Mouse (Mus musculus): ENCODE measurements around the gene Grk5. TPM values are rescaled to one million over a fixed set of nuclear protein-coding genes. Genes with fewer than 3 reads are reported as not detected.

Grk5 gene
- polyA plus RNA-seq, 1 experiment from 2014 or later = 0.72 TPM

GRCm38 (mm10) chr19:60935001-60935400, 45.5 kb downstream of the Grk5 start:
- H3K9ac ChIP-seq (ENCODE audit: low read depth, low read length) = no peak overlapping the region
- no peak overlapping the region for H3K27ac ChIP-seq (ENCODE audit: low read length)
- H3K4me1 ChIP-seq (ENCODE audit: control insufficient read depth, low read depth, low read length) = no peaks in the 10 kb centered on the region
- no peak overlapping the region for H3K4me3 ChIP-seq (ENCODE audit: low read depth, low read length)
- H3K36me3 ChIP-seq (ENCODE audit: control insufficient read depth, insufficient read depth) = no peaks in the 10 kb centered on the region
- H3K4me2 ChIP-seq (ENCODE audit: low read depth, low read length) = no peak overlapping the region
- no peaks in the 10 kb centered on the region for H3K27me3 ChIP-seq (ENCODE audit: control insufficient read depth, insufficient read depth, low read depth, low read length)
- H3K9me3 ChIP-seq (replicated peaks; ENCODE audit: control insufficient read depth, low read length) = no peaks in the 10 kb centered on the region
- ATAC-seq (ENCODE audit: low read depth) = no peak

GRCm38 (mm10) chr19:60939954-60940379, 50.4 kb downstream of the Grk5 start:
- Histone ChIP-seq H3K9ac (ENCODE audit: low read depth, low read length) (no peak overlapping the region), H3K9me3 (replicated peaks; ENCODE audit: control insufficient read depth, low read length) (no peaks in the 10 kb centered on the region), H3K4me3 (ENCODE audit: low read depth, low read length) (no peak overlapping the region), H3K27ac (ENCODE audit: low read length) (no peak overlapping the region), H3K4me1 (ENCODE audit: control insufficient read depth, low read depth, low read length) (no peaks in the 10 kb centered on the region), H3K36me3 (ENCODE audit: control insufficient read depth, insufficient read depth) (no peaks in the 10 kb centered on the region), H3K27me3 (ENCODE audit: control insufficient read depth, insufficient read depth, low read depth, low read length) (no peaks in the 10 kb centered on the region), H3K4me2 (ENCODE audit: low read depth, low read length) (no peak overlapping the region)
- no peak for ATAC-seq (ENCODE audit: low read depth)
- 19% methylated on average over 1 of the region's 1 CpGs for WGBS (ENCODE audit: insufficient replicate concordance)

GRCm38 (mm10) chr19:60940866-60941265, 51.3 kb downstream of the Grk5 start:
- no peak overlapping the region for H3K4me3 ChIP-seq (ENCODE audit: low read depth, low read length)
- H3K27ac ChIP-seq (ENCODE audit: low read length) = no peak overlapping the region
- ATAC-seq (ENCODE audit: low read depth) = no peak
- H3K4me1 ChIP-seq (ENCODE audit: control insufficient read depth, low read depth, low read length) = no peaks in the 10 kb centered on the region
- H3K9me3 ChIP-seq (replicated peaks; ENCODE audit: control insufficient read depth, low read length) = no peaks in the 10 kb centered on the region
- no peak overlapping the region for H3K9ac ChIP-seq (ENCODE audit: low read depth, low read length)
- no peaks in the 10 kb centered on the region for H3K36me3 ChIP-seq (ENCODE audit: control insufficient read depth, insufficient read depth)
- H3K27me3 ChIP-seq (ENCODE audit: control insufficient read depth, insufficient read depth, low read depth, low read length) = no peaks in the 10 kb centered on the region
- WGBS (ENCODE audit: insufficient replicate concordance) = 64% methylated on average over 1 of the region's 1 CpGs
- no peak overlapping the region for H3K4me2 ChIP-seq (ENCODE audit: low read depth, low read length)

GRCm38 (mm10) chr19:60945801-60946311, 56.3 kb downstream of the Grk5 start:
- H3K4me2 ChIP-seq (ENCODE audit: low read depth, low read length) = no peak overlapping the region
- no peaks in the 10 kb centered on the region for H3K4me1 ChIP-seq (ENCODE audit: control insufficient read depth, low read depth, low read length)
- ATAC-seq (ENCODE audit: low read depth) = peak; percentile 66
- H3K36me3 ChIP-seq (ENCODE audit: control insufficient read depth, insufficient read depth) = no peaks in the 10 kb centered on the region
- no peak overlapping the region for H3K9ac ChIP-seq (ENCODE audit: low read depth, low read length)
- no peak overlapping the region; the same call in 1 of the 2 replicates for H3K27ac ChIP-seq (ENCODE audit: low read length)
- H3K9me3 ChIP-seq (replicated peaks; ENCODE audit: control insufficient read depth, low read length) = no peaks in the 10 kb centered on the region
- no peak overlapping the region for H3K4me3 ChIP-seq (ENCODE audit: low read depth, low read length)
- no peaks in the 10 kb centered on the region for H3K27me3 ChIP-seq (ENCODE audit: control insufficient read depth, insufficient read depth, low read depth, low read length)
- WGBS (ENCODE audit: insufficient replicate concordance) = 50% methylated on average over 3 of the region's 3 CpGs

- no peak overlapping the region for H3K4me3 ChIP-seq (ENCODE audit: low read depth, low read length)
These were observed 57.1 kb downstream of the Grk5 start for GRCm38 (mm10) chr19:60946656-60947055.

GRCm38 (mm10) chr19:60948996-60949395, 59.4 kb downstream of the Grk5 start:
- no peaks in the 10 kb centered on the region for H3K9me3 ChIP-seq (replicated peaks; ENCODE audit: control insufficient read depth, low read length)
- H3K9ac ChIP-seq (ENCODE audit: low read depth, low read length) = no peak overlapping the region
- no peak for ATAC-seq (ENCODE audit: low read depth)
- no peaks in the 10 kb centered on the region for H3K27me3 ChIP-seq (ENCODE audit: control insufficient read depth, insufficient read depth, low read depth, low read length)
- H3K4me2 ChIP-seq (ENCODE audit: low read depth, low read length) = no peak overlapping the region
- no peaks in the 10 kb centered on the region for H3K4me1 ChIP-seq (ENCODE audit: control insufficient read depth, low read depth, low read length)
- H3K4me3 ChIP-seq (ENCODE audit: low read depth, low read length) = no peak overlapping the region
- H3K27ac ChIP-seq (ENCODE audit: low read length) = no peak overlapping the region
- no peaks in the 10 kb centered on the region for H3K36me3 ChIP-seq (ENCODE audit: control insufficient read depth, insufficient read depth)
- WGBS (ENCODE audit: insufficient replicate concordance) = 22% methylated on average over 1 of the region's 1 CpGs

More at GRCm38 (mm10) chr19:60946656-60947055, 57.1 kb downstream of the Grk5 start:
- no peaks in the 10 kb centered on the region for H3K9me3 ChIP-seq (replicated peaks; ENCODE audit: control insufficient read depth, low read length)
- no peak overlapping the region for H3K9ac ChIP-seq (ENCODE audit: low read depth, low read length)
- H3K27me3 ChIP-seq (ENCODE audit: control insufficient read depth, insufficient read depth, low read depth, low read length) = no peaks in the 10 kb centered on the region
- WGBS (ENCODE audit: insufficient replicate concordance) = 36% methylated on average over 2 of the region's 2 CpGs
- no peaks in the 10 kb centered on the region for H3K4me1 ChIP-seq (ENCODE audit: control insufficient read depth, low read depth, low read length)
- ATAC-seq (ENCODE audit: low read depth) = peak; percentile 21; the same call in 1 of the 2 replicates
- peak overlapping the region; percentile 59 for H3K27ac ChIP-seq (ENCODE audit: low read length)
- H3K4me2 ChIP-seq (ENCODE audit: low read depth, low read length) = no peak overlapping the region
- H3K36me3 ChIP-seq (ENCODE audit: control insufficient read depth, insufficient read depth) = no peaks in the 10 kb centered on the region

- Histone ChIP-seq H3K9me3 (replicated peaks; ENCODE audit: control insufficient read depth, low read length) (no peaks in the 10 kb centered on the region), H3K9ac (ENCODE audit: low read depth, low read length) (no peak overlapping the region), H3K4me1 (ENCODE audit: control insufficient read depth, low read depth, low read length) (no peaks in the 10 kb centered on the region), H3K27ac (ENCODE audit: low read length) (no peak overlapping the region), H3K4me3 (ENCODE audit: low read depth, low read length) (no peak overlapping the region), H3K36me3 (ENCODE audit: control insufficient read depth, insufficient read depth) (no peaks in the 10 kb centered on the region), H3K4me2 (ENCODE audit: low read depth, low read length) (no peak overlapping the region), H3K27me3 (ENCODE audit: control insufficient read depth, insufficient read depth, low read depth, low read length) (no peaks in the 10 kb centered on the region)
- ATAC-seq (ENCODE audit: low read depth) = 0 out of 2 replicates have a peak, but pooled peaks have one; percentile 13
- 58% methylated on average over 7 of the region's 7 CpGs for WGBS (ENCODE audit: insufficient replicate concordance)
These were observed 60.7 kb downstream of the Grk5 start for GRCm38 (mm10) chr19:60950056-60950869.

GRCm38 (mm10) chr19:60955131-60955530, 65.6 kb downstream of the Grk5 start:
- Histone ChIP-seq H3K9ac (ENCODE audit: low read depth, low read length) (no peak overlapping the region), H3K4me3 (ENCODE audit: low read depth, low read length) (no peak overlapping the region), H3K27ac (ENCODE audit: low read length) (no peak overlapping the region), H3K4me1 (ENCODE audit: control insufficient read depth, low read depth, low read length) (no peaks in the 10 kb centered on the region), H3K36me3 (ENCODE audit: control insufficient read depth, insufficient read depth) (no peaks in the 10 kb centered on the region), H3K9me3 (replicated peaks; ENCODE audit: control insufficient read depth, low read length) (no peaks in the 10 kb centered on the region), H3K27me3 (ENCODE audit: control insufficient read depth, insufficient read depth, low read depth, low read length) (no peaks in the 10 kb centered on the region), H3K4me2 (ENCODE audit: low read depth, low read length) (no peak overlapping the region)
- ATAC-seq (ENCODE audit: low read depth) = no peak
- 63% methylated on average over 2 of the region's 2 CpGs for WGBS (ENCODE audit: insufficient replicate concordance)

- H3K9ac ChIP-seq (ENCODE audit: low read depth, low read length) = no peak overlapping the region
- no peaks in the 10 kb centered on the region for H3K36me3 ChIP-seq (ENCODE audit: control insufficient read depth, insufficient read depth)
- H3K4me1 ChIP-seq (ENCODE audit: control insufficient read depth, low read depth, low read length) = no peaks in the 10 kb centered on the region
- no peak overlapping the region for H3K27ac ChIP-seq (ENCODE audit: low read length)
- no peak overlapping the region for H3K4me2 ChIP-seq (ENCODE audit: low read depth, low read length)
- no peaks in the 10 kb centered on the region for H3K27me3 ChIP-seq (ENCODE audit: control insufficient read depth, insufficient read depth, low read depth, low read length)
- ATAC-seq (ENCODE audit: low read depth) = no peak
- WGBS (ENCODE audit: insufficient replicate concordance) = 76% methylated on average over 1 of the region's 1 CpGs
- no peak overlapping the region for H3K4me3 ChIP-seq (ENCODE audit: low read depth, low read length)
- no peaks in the 10 kb centered on the region for H3K9me3 ChIP-seq (replicated peaks; ENCODE audit: control insufficient read depth, low read length)
These were observed 66.2 kb downstream of the Grk5 start for GRCm38 (mm10) chr19:60955712-60956111.

Data from liver, embryonic 16.5 days (tissue).